Mouse (Mus musculus) hindbrain, embryonic 13.5 days (tissue): ENCODE measurements around the gene Axin2. TPM values are rescaled to one million over a fixed set of nuclear protein-coding genes. Genes with fewer than 3 reads are reported as not detected.

ENCODE experiments used
- ATAC-seq: fragments of 200-750 bp; cut with Nextera tagmentation; 2 replicates; pipeline ENCODE4 v1.8.0; 2017; ENCODE audit warnings: moderate TSS enrichment; ENCODE audit not compliant: low FRiP score
- H3K27ac ChIP-seq: fragments of 300-500 bp; sonication (generic); 2 replicates; pipeline ENCODE4 v1.5.1; 2015; ENCODE audit warnings: inconsistent platforms, mild to moderate bottlenecking, moderate library complexity
- H3K27me3 ChIP-seq: fragments of 300-500 bp; sonication (generic); 2 replicates; pipeline ENCODE4 v1.6.1; 2015; ENCODE audit warnings: mild to moderate bottlenecking, inconsistent platforms
- H3K36me3 ChIP-seq: fragments of 300-500 bp; sonication (generic); 2 replicates; pipeline ENCODE4 v1.6.1; 2015; ENCODE audit warnings: mild to moderate bottlenecking, inconsistent platforms
- H3K4me1 ChIP-seq: fragments of 300-500 bp; sonication (generic); replicated peaks from 2 replicates; pipeline ENCODE4 v1.6.1; 2015; ENCODE audit warnings: inconsistent platforms
- H3K4me2 ChIP-seq: fragments of 300-500 bp; sonication (generic); 2 replicates; pipeline ENCODE4 v1.6.1; 2015; ENCODE audit warnings: inconsistent platforms, mild to moderate bottlenecking, moderate library complexity
- H3K4me3 ChIP-seq: fragments of 300-500 bp; sonication (generic); 2 replicates; pipeline ENCODE4 v1.5.1; 2015; ENCODE audit warnings: mild to moderate bottlenecking, inconsistent platforms
- H3K9ac ChIP-seq: fragments of 300-500 bp; sonication (generic); 2 replicates; pipeline ENCODE4 v1.6.1; 2015; ENCODE audit warnings: mild to moderate bottlenecking, inconsistent platforms
- H3K9me3 ChIP-seq: fragments of 300-500 bp; sonication (generic); 2 replicates; pipeline ENCODE4 v1.6.1; 2016; ENCODE audit warnings: inconsistent platforms
- WGBS: fragments of 180-500 bp; shearing (Covaris S2); methylation state at CpG from one replicate; pipeline ENCODE4 v1.1.7; 2015; 5-methylcytosine and 5-hydroxymethylcytosine counted together
- polyA plus RNA-seq: library from polyadenylated mRNA; unstranded; fragments of >200 nt; fragmentation: Nextera tagmentation; extraction: Ambion mirVana; gene quantifications from 2 replicates; pipeline ENCODE4 v1.2.1, GENCODE M21; 2015

The Axin2 gene
- polyA plus RNA-seq, 1 experiment from 2014 or later = 13.8 TPM

DNA sequence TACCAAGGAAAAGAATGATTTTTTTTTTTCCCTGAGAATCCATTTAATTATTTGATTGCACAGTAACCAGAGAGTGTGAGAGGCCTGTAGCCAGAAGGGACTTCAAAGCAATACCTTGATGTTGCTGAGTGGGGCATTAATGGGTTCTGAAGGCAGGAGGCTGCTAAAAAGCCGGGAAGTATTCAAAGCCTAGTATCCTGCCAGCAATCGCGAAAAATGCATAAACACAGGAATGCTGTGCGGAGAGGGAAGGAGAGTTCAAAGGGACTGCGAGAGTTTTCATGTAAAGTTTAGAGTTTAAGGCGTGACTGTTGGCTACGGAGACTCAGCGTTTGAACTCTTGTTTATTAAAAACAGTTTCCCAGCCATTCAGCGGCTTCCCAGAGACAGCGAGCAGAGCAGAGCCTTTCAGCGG is 41.5 kb downstream of the Axin2 start:
- Histone ChIP-seq H3K9ac (no peak overlapping the region), H3K4me2 (peak overlapping the region; percentile 30), H3K9me3 (no peaks in the 10 kb centered on the region), H3K27me3 (no peaks in the 10 kb centered on the region), H3K4me1 (peaks cover 25% of the 10 kb centered on the region), H3K27ac (peak overlapping the region; percentile 72), H3K36me3 (no peaks in the 10 kb centered on the region), H3K4me3 (no peak overlapping the region)
- ATAC-seq = no peak
- 3% methylated on average over 11 of the region's 11 CpGs for WGBS

DNA sequence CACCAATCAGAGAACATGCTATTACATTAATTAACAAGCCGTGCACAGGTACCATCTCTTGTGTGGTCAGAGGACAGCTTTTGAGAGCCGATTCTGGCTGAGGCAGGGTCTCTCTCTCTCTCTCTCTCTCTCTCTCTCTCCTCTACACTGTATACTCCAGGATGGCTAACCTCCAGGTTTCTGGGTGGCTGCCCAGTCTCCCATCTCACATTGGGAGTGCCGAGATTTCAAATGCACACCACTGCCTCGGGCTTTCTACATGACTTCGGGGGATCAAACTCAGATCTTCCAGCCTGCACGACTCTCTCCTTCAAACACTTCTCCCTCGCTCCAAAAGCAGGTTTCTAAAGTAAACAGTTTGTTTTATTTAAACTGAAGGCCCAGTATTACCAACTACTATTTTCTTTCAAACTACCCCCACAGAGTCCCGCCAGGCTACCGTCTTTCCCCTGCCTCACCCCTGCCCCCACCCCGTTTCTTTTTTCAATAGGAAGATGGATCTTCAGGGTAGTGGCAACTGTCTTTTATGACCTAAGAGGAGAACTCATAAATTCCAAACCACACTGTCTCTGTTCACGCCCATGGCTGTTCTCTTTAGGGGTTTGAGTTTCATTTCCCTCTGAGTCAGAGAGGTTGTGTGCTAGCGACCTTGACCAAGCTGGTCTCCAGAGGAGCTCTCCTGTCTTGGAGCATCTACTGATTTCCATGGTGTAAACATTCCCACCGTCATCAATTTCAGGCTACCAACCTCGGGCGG is 43.5 kb downstream of the Axin2 start:
- H3K27ac ChIP-seq = no peak overlapping the region
- no peak for ATAC-seq
- WGBS = 78% methylated on average over 15 of the region's 15 CpGs

GRCm38 (mm10) chr11:108965740-108966139 is 45.6 kb downstream of the Axin2 start:
- H3K9me3 ChIP-seq = 0 out of 2 replicates have a peak, but pooled peaks cover 2% of the 10 kb centered on the region
- H3K27me3 ChIP-seq = no peaks in the 10 kb centered on the region
- H3K4me2 ChIP-seq = no peak overlapping the region
- H3K27ac ChIP-seq = no peak overlapping the region
- H3K4me1 ChIP-seq = peaks cover 11% of the 10 kb centered on the region
- no peak overlapping the region for H3K9ac ChIP-seq
- H3K4me3 ChIP-seq = no peak overlapping the region
- 86% methylated on average over 6 of the region's 6 CpGs for WGBS
- H3K36me3 ChIP-seq = no peaks in the 10 kb centered on the region
- no peak for ATAC-seq

More for the DNA sequence above, 43.5 kb downstream of the Axin2 start:
- H3K4me3 ChIP-seq = no peak overlapping the region
- no peaks in the 10 kb centered on the region for H3K9me3 ChIP-seq
- H3K27me3 ChIP-seq = no peaks in the 10 kb centered on the region
- H3K36me3 ChIP-seq = no peaks in the 10 kb centered on the region
- peaks cover 17% of the 10 kb centered on the region for H3K4me1 ChIP-seq
- H3K9ac ChIP-seq = no peak overlapping the region
- no peak overlapping the region for H3K4me2 ChIP-seq

DNA sequence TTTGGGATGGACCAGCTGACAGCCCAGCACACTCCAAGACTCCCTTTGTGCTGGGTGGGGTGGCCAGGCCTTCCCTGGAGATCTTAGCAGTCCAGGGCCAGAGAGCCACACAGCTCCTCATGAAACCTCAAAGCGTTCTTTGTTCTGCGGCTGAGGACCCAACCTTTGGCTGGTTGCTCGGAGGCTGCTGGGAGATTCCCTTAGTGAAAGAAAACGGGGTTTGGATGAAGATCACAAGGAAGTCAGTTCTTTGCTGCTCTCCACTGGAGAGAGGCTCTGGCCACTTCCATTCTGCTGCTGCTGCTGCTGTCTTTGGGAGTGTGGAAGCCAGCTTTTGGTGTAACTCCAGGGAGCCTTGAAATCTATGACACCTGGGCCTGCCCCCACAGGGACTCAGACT is 53.3 kb downstream of the Axin2 start:
- Histone ChIP-seq H3K27ac (no peak overlapping the region), H3K4me3 (no peak overlapping the region), H3K4me2 (no peak overlapping the region), H3K9me3 (0 out of 2 replicates have a peak, but pooled peaks cover 6% of the 10 kb centered on the region), H3K9ac (no peak overlapping the region), H3K4me1 (peaks cover 13% of the 10 kb centered on the region), H3K36me3 (no peaks in the 10 kb centered on the region), H3K27me3 (peaks cover 10% of the 10 kb centered on the region; the same call in 1 of the 2 replicates)
- no peak for ATAC-seq
- 64% methylated on average over 4 of the region's 4 CpGs for WGBS

DNA sequence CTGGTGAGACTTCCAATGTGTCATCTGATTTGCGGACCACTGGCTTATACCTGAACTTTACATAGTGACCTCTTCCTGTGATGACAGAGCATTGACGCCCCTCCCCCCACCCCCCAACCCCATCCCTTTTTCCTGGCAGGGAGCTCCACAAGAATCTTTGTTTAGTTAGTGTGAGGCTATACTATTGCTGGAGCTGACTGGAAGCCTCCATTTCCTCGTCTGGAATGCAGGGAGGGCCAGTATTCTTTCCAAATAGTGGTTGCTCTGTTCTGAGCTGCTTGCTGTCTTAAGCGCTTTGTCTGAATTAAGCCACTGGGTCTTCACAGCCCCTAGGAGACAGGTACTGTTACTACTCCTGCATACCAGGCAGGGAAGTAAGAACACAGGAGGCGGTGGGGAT is 53.7 kb downstream of the Axin2 start:
- Histone ChIP-seq H3K4me3 (no peak overlapping the region), H3K9me3 (0 out of 2 replicates have a peak, but pooled peaks cover 6% of the 10 kb centered on the region), H3K36me3 (no peaks in the 10 kb centered on the region), H3K27ac (no peak overlapping the region), H3K4me2 (no peak overlapping the region), H3K9ac (peak overlapping the region; percentile 30; the same call in 1 of the 2 replicates), H3K27me3 (peaks cover 10% of the 10 kb centered on the region; the same call in 1 of the 2 replicates), H3K4me1 (peaks cover 13% of the 10 kb centered on the region)
- no peak for ATAC-seq
- 45% methylated on average over 5 of the region's 5 CpGs for WGBS

DNA sequence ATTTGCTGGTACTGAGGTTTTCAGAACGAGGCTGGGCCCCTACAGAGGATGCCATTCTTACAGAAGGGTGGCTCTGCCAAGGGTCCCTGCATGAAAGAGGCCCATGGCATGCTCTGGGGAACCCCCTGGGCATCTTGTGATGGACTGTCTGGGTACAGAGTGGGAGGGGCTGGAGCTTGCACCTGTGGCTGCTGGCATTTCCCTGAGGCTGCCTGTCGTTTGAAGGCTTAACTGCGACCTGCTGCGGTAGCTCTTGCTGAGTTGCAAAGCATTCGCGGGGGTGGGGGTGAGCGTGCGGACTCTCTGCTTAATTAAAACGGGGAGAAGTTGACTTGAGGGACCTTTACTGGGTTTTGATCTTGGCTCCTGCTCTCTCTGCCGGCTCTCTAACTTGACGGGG is 55.4 kb downstream of the Axin2 start:
- Histone ChIP-seq H3K27me3 (peaks cover 10% of the 10 kb centered on the region; the same call in 1 of the 2 replicates), H3K9ac (no peak overlapping the region), H3K4me3 (no peak overlapping the region), H3K36me3 (no peaks in the 10 kb centered on the region), H3K27ac (no peak overlapping the region), H3K4me1 (peaks cover 13% of the 10 kb centered on the region), H3K4me2 (no peak overlapping the region), H3K9me3 (0 out of 2 replicates have a peak, but pooled peaks cover 6% of the 10 kb centered on the region)
- WGBS = 25% methylated on average over 11 of the region's 11 CpGs
- no peak for ATAC-seq

DNA sequence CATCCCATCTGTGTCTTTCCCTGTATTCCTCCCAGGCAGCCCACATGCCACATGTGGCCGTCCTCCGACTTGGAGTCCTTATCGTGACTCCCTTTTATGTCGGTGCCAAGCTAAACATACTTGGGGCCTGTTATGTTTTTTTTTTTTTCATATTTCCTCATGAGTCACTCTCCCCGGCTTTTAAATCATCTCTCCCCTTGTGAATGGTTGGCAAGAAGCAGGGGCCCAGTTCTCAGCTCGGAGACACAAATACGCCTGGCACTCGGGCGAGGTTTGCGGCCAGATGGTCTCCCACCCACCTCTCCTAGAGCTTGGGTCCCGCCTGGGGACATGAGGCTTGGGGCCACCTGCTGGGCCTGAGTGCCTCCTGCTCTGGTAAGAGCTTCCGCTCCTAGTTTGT is 60.4 kb downstream of the Axin2 start:
- no peak for ATAC-seq
- no peak overlapping the region for H3K4me3 ChIP-seq
- 83% methylated on average over 12 of the region's 12 CpGs for WGBS

DNA sequence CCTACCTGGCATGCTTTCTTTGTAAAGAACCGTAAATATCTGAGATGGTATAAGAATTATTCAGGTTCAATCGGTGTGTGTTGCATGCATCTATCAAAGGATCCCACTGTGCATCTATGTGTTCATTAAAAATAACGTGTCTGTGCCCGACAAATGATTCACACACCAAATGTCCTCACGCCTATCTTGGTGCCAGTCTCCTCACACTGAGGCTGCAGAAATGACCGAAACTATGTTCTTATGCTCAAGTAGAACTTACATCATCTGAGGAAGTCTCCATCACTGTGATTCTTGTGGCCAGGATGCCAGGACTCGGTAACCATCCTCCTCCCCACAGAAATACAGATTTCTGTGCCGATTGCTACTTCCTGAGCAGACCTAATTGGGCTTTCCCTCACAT is 60.9 kb downstream of the Axin2 start:
- no peak for ATAC-seq
- Histone ChIP-seq H3K27ac (no peak overlapping the region), H3K36me3 (no peaks in the 10 kb centered on the region), H3K27me3 (peaks cover under 1% of the 10 kb centered on the region; the same call in 1 of the 2 replicates), H3K4me1 (peaks cover 13% of the 10 kb centered on the region), H3K9ac (no peak overlapping the region), H3K4me3 (no peak overlapping the region), H3K4me2 (no peak overlapping the region), H3K9me3 (no peaks in the 10 kb centered on the region)
- WGBS = 86% methylated on average over 8 of the region's 8 CpGs

More for the DNA sequence above, 60.4 kb downstream of the Axin2 start:
- Histone ChIP-seq H3K27me3 (peaks cover 5% of the 10 kb centered on the region; the same call in 1 of the 2 replicates), H3K27ac (no peak overlapping the region), H3K4me1 (peaks cover 14% of the 10 kb centered on the region), H3K4me2 (no peak overlapping the region), H3K9me3 (no peaks in the 10 kb centered on the region), H3K9ac (no peak overlapping the region), H3K36me3 (no peaks in the 10 kb centered on the region)

DNA sequence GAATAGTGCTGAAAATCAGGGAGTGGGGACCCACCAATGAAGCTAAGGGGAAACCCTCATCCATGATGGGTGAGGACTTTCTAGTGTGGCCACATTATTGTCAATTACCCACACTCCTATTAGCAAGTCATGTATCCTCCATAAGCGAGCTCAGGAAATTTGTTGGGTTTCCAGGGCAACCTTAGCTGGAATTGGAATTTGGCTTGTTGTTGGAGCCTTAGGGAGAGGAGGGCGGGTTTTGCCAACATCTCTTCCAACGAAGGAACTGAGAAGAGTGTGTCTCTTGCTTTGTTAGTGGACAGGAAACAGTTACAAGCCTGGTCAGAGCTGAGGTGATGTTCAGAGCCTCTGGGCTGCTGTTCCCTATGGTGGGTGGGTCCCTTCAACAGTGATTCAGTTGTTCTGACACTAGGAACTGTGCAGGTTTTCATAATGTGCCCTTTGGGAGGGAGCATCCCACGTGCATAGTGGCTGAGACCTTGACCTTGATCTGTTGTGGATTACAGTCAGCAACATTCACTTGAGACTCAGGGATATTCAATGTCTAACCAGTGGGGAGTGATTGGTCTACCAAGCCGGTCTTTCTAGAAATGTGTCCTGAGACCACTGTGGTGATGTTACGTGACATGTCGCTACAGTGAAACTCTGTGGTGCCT is 63.4 kb downstream of the Axin2 start:
- WGBS = 63% methylated on average over 7 of the region's 7 CpGs
- H3K4me3 ChIP-seq = no peak overlapping the region

DNA sequence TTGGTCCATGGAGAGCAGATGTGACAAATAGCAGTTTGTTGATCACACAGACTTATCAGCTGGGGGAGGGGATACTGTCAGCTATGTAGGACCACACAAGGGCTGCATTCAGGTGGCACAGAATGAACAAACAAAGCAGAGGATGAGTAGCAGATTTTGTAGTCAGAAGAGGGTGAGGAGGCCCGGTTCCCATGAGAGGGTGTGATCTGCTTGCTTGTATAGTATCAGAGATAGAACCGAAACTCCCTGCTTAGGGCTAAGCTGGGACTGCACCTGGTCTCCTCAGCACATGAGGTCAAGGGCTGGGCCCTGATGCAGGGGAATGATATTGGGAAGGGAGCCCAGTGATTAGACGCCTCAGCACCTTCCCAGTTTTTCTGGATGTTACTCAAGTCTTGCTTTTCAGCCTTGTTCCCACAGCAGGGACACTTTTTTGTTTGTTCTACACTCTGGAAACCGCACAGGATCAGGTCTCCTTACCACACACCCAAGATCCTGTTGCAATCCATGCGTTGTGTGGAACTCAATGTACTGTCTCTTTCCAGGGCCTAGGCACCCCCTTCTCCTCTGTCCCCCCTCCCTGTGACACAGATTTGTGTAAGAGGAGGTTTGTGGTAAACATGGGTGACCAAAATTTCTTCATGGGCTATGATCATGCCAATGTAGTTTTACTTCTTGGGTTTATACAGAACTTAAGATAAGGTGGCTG is 64.7 kb downstream of the Axin2 start:
- Histone ChIP-seq H3K27ac (no peak overlapping the region), H3K9ac (no peak overlapping the region), H3K9me3 (no peaks in the 10 kb centered on the region), H3K4me2 (no peak overlapping the region), H3K36me3 (no peaks in the 10 kb centered on the region), H3K4me3 (no peak overlapping the region), H3K27me3 (no peaks in the 10 kb centered on the region), H3K4me1 (peaks cover 13% of the 10 kb centered on the region)
- no peak for ATAC-seq
- 82% methylated on average over 5 of the region's 5 CpGs for WGBS

More for the DNA sequence above, 63.4 kb downstream of the Axin2 start:
- Histone ChIP-seq H3K27ac (no peak overlapping the region), H3K36me3 (no peaks in the 10 kb centered on the region), H3K4me2 (no peak overlapping the region), H3K9me3 (no peaks in the 10 kb centered on the region), H3K4me1 (peaks cover 13% of the 10 kb centered on the region), H3K27me3 (no peaks in the 10 kb centered on the region), H3K9ac (no peak overlapping the region)
- no peak for ATAC-seq

DNA sequence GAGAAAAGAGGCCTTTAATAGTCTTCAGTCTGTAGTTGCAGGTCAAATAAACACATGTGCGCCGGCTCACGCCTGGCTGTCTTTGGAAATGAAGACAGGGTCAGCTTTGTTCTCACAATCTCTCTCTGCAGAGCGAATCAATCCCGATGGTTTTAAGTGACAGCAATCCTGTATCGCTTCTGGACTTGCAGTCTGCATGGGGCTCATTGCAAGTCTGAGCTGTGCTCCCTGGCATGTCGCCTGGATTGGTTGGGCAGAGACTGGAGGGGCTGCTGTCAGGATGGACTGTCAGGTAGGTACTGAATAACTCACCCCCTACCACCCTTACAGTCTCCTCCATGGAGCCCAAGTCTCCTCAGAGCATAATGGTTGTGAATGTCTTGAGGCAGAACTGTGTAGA is 65.7 kb downstream of the Axin2 start:
- no peak overlapping the region for H3K9ac ChIP-seq
- no peak overlapping the region for H3K4me3 ChIP-seq
- no peak for ATAC-seq
- no peaks in the 10 kb centered on the region for H3K9me3 ChIP-seq
- H3K27ac ChIP-seq = no peak overlapping the region
- no peaks in the 10 kb centered on the region for H3K36me3 ChIP-seq
- WGBS = 75% methylated on average over 7 of the region's 7 CpGs
- no peak overlapping the region for H3K4me2 ChIP-seq
- H3K27me3 ChIP-seq = no peaks in the 10 kb centered on the region
- H3K4me1 ChIP-seq = peaks cover 13% of the 10 kb centered on the region

- Histone ChIP-seq H3K4me3 (no peak overlapping the region), H3K27me3 (no peaks in the 10 kb centered on the region), H3K4me2 (no peak overlapping the region), H3K4me1 (peaks cover 13% of the 10 kb centered on the region), H3K9me3 (no peaks in the 10 kb centered on the region), H3K9ac (no peak overlapping the region), H3K27ac (no peak overlapping the region), H3K36me3 (no peaks in the 10 kb centered on the region)
- ATAC-seq = no peak
- 77% methylated on average over 3 of the region's 3 CpGs for WGBS
Measured at GRCm38 (mm10) chr11:108987226-108987625, 67.1 kb downstream of the Axin2 start.
